ENCODE assay signal across 9 mouse cellular contexts in the genomic region with DNA sequence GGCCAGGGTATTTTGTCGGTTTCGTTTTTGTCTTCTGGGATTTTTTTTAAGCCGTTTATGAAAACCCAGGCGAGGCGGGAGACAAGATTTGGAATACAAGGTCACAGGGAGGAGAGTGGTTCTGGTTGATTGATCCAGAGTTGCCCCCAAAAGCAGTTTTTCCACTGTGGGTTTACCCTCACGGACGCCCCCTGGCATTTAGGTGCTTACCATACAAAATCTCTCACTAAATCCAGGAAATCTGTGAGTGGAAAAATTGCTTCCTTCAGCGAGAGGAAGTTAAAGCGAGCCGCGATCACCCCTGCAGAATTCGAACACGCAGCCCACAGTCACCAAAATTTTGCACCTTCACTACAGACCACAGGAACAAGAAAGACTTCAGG. TPM values are rescaled to one million over a fixed set of nuclear protein-coding genes. Genes with fewer than 3 reads are reported as not detected.
DNase-seq lines count a peak whose midpoint lies in the region; ATAC-seq and TF ChIP-seq lines count a peak whose summit lies in the region.
"Had no signal": no experiment of that assay in that cellular context is flagged by ENCODE, and none has a peak within 500 bp of the region (broad histone marks: within the 10 kb centered on the region; RNA-seq: fewer than 3 reads in every experiment).

No protein-coding gene starts in this region.

- no peaks in the 10 kb centered on the region for H3K27me3 ChIP-seq in heart, embryonic 15.5 days
- peaks cover 2% of the 10 kb centered on the region; the same call in 1 of the 2 replicates for H3K27me3 ChIP-seq in ES-Bruce4 (ENCODE audit: control insufficient read depth, insufficient read depth, low read length, poor library complexity, severe bottlenecking)
- no peaks in the 10 kb centered on the region for H3K27me3 ChIP-seq in forebrain, embryonic 16.5 days (replicated peaks; ENCODE audit: control insufficient read depth, insufficient read depth, low read length)

- TF ChIP-seq CTCF in ES-Bruce4 (IDR thresholded peaks at IDR 0.05; ENCODE audit: low read depth, low read length), result no peak

- no peak for DNase-seq in heart, adult 18-20 months
- DNase-seq in Muller cell, postnatal 12 days (ENCODE audit: inconsistent ontology term), result no peak
- DNase-seq in urinary bladder, postnatal 25 days (ENCODE audit: low spot score), result no peak
- no peak for DNase-seq in ovary, postnatal 36 days (ENCODE audit: low spot score)

- peaks cover 41% of the 10 kb centered on the region for H3K79me2 ChIP-seq in macrophage (ENCODE audit: inconsistent target)

- peaks cover 34% of the 10 kb centered on the region for H3K4me1 ChIP-seq in heart, embryonic 15.5 days (replicated peaks)
- H3K4me1 ChIP-seq in ES-Bruce4 (ENCODE audit: control insufficient read depth, insufficient read depth, low read length), result no peaks in the 10 kb centered on the region
- H3K4me1 ChIP-seq in forebrain, embryonic 16.5 days (replicated peaks; ENCODE audit: control insufficient read depth, insufficient read depth, low read length), result peaks cover 15% of the 10 kb centered on the region

- TF ChIP-seq POLR2A in ES-Bruce4 (IDR thresholded peaks at IDR 0.05; ENCODE audit: insufficient read depth, low read length), result no peak

- H3K4me2 ChIP-seq in heart, embryonic 15.5 days, result peak overlapping the region; percentile 72
- H3K4me2 ChIP-seq in forebrain, embryonic 16.5 days (ENCODE audit: low read length), result peak overlapping the region; percentile 77

- no peaks in the 10 kb centered on the region for H3K9me3 ChIP-seq in heart, embryonic 15.5 days (replicated peaks)
- no peaks in the 10 kb centered on the region for H3K9me3 ChIP-seq in ES-Bruce4 (replicated peaks; ENCODE audit: control insufficient read depth, insufficient read depth, low read length, poor library complexity, severe bottlenecking)
- H3K9me3 ChIP-seq in forebrain, embryonic 16.5 days (ENCODE audit: control insufficient read depth, low read length), result no peaks in the 10 kb centered on the region

- TF ChIP-seq EP300 in ES-Bruce4 (IDR thresholded peaks at IDR 0.05; ENCODE audit: insufficient read depth, low read depth, low read length), result no peak

- H3K9ac ChIP-seq in heart, embryonic 15.5 days, result peak overlapping the region; percentile 86
- peak overlapping the region; percentile 71 for H3K9ac ChIP-seq in ES-Bruce4 (ENCODE audit: low read depth, poor library complexity, severe bottlenecking)
- peak overlapping the region; percentile 89 for H3K9ac ChIP-seq in forebrain, embryonic 16.5 days (replicated peaks; ENCODE audit: low read depth, low read length)

- no peaks in the 10 kb centered on the region for H3K36me3 ChIP-seq in heart, embryonic 15.5 days
- H3K36me3 ChIP-seq in ES-Bruce4 (ENCODE audit: control insufficient read depth, insufficient read depth, low read length, poor library complexity, severe bottlenecking) (no peaks in the 10 kb centered on the region), macrophage (ENCODE audit: inconsistent target) (no peaks in the 10 kb centered on the region)
- H3K36me3 ChIP-seq in forebrain, embryonic 16.5 days (ENCODE audit: control insufficient read depth, insufficient read depth), result no peaks in the 10 kb centered on the region
- H3K36me3 ChIP-seq: G1E had no signal

- 27% methylated on average over 13 of the region's 13 CpGs for WGBS in heart, embryonic 15.5 days
- WGBS in forebrain, embryonic 16.5 days, result 29% methylated on average over 13 of the region's 13 CpGs
- WGBS in macrophage (ENCODE audit: missing documents), result 3% methylated on average over 13 of the region's 13 CpGs

- H3K27ac ChIP-seq in heart, embryonic 15.5 days, result peak overlapping the region; percentile 96
- H3K27ac ChIP-seq in ES-Bruce4 (ENCODE audit: insufficient read depth, low read length), result no peak overlapping the region
- no peak overlapping the region for H3K27ac ChIP-seq in forebrain, embryonic 16.5 days (ENCODE audit: low read length)
- peak overlapping the region; percentile 60 for H3K27ac ChIP-seq in macrophage

- H3K4me3 ChIP-seq in heart, embryonic 15.5 days, result peak overlapping the region; percentile 88
- peak overlapping the region; percentile 52 for H3K4me3 ChIP-seq in ES-Bruce4 (ENCODE audit: low read depth, low read length)
- peak overlapping the region; percentile 62 for H3K4me3 ChIP-seq in forebrain, embryonic 16.5 days (replicated peaks; ENCODE audit: low read length)
- peak overlapping the region; percentile 61 for H3K4me3 ChIP-seq in macrophage (ENCODE audit: inconsistent target)

- ATAC-seq in heart, embryonic 15.5 days (replicated peaks; ENCODE audit: insufficient number of reproducible peaks, insufficient read depth, low FRiP score, low read depth), result no peak
- ATAC-seq in forebrain, embryonic 16.5 days, result peak; percentile 2; the same call in 1 of the 2 replicates

RNA-seq across cellular contexts. Expression of gene Lrch1, which starts 0.3 kb away (rescaled TPM):
- polyA plus RNA-seq in heart, embryonic 15.5 days (2015; fragmentation: Nextera tagmentation; extraction: Ambion mirVana), result 10.9 and 12.6 TPM in 2 replicates
- total RNA-seq in heart, adult 18-20 months (2021), result 10 to 100 TPM; 11.8 to 14.3 TPM
- 16.2 and 17.0 TPM in 2 replicates for polyA plus RNA-seq in ES-Bruce4 (2011; ENCODE audit: insufficient read depth, insufficient read length, low read depth, missing spikeins)
- 11.4 and 12.5 TPM in 2 replicates for polyA plus RNA-seq in forebrain, embryonic 16.5 days (2015; fragmentation: Nextera tagmentation; extraction: Ambion mirVana)
- 100 to 1,000 TPM in 2 of 26 experiments, 10 to 100 TPM in 24; 24.6 to 189 (median 55.7) TPM for total RNA-seq in macrophage (2018; cell fraction: chromatin; rRNA removed)
- 10 to 100 TPM; 11.5 to 21.4 (median 16.2) TPM for total RNA-seq in macrophage (2018; cell fraction: cytosol; rRNA removed)
- 100 to 1,000 TPM in 1 of 26 experiments, 10 to 100 TPM in 25; 21.1 to 118 (median 40.9) TPM for total RNA-seq in macrophage (2018; cell fraction: nucleus; rRNA removed)
- polyA plus RNA-seq in macrophage (2018), result 10.1 to 12.0 TPM (median 11.9 TPM) in 3 replicates
- polyA plus RNA-seq: G1E had no signal

Comparison
In these comparisons a context has a peak if more than half of its experiments do, and no peak if none do; other contexts are left out.
1. H3K27ac ChIP-seq: peak in heart, embryonic 15.5 days (single experiment) and macrophage (single experiment); none in ES-Bruce4 (single experiment) and forebrain, embryonic 16.5 days (single experiment).
2. Peak in every context shown above with its lines, with median percentiles within 50 percentile points of each other: H3K4me3 ChIP-seq and H3K9ac ChIP-seq.